Mouse (Mus musculus) megakaryocyte, embryonic 14.5 days (primary cell): ENCODE data around the gene Pacs1.

Experiments used
- FLI1 ChIP-seq: IDR thresholded peaks from 2 replicates; pipeline ENCODE4 v1.6.1; 2012; ENCODE audit warnings: low read length, inconsistent platforms, mixed read lengths
- GATA1 ChIP-seq: IDR thresholded peaks from 3 replicates; pipeline ENCODE4 v1.6.1; 2012; ENCODE audit warnings: mixed read lengths, low read length, inconsistent platforms, borderline replicate concordance

- no peak for TF ChIP-seq GATA1
- no peak for TF ChIP-seq FLI1
Measured at GRCm38 (mm10) chr19:5131237-5131636, 141.7 kb downstream of the Pacs1 start.
